Mouse (Mus musculus): ENCODE results near the gene Chn2.
"Not testable (repeated sequence)": the region's sequence is repeated elsewhere in the genome, so short reads cannot be mapped to it uniquely, and the experiment has no call there.

Chn2 gene

GRCm38 (mm10) chr6:54158317-54158716 is 119.0 kb downstream of the Chn2 start:
- DNase-seq (ENCODE audit: low spot score) = no peak

DNA sequence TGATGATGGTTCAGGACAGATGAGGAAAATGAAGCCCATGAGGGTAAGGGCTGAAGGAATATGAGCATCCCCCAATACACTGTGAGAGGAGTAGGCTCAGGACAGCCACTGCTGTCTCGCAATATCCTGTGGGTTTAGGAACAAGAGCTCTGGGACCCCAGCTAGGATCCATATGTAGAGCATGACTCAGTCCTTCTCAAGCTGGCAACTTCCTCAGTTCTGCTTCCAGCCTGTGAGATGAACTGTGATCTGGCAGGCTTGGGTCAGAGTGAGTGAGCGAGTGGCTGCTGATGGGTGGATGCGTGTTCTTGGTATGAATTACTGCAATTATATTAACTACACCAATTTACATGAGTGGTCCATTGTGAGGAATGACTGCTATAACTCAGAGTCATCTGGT is 121.3 kb downstream of the Chn2 start:
- no peak for DNase-seq (ENCODE audit: low spot score)

DNA sequence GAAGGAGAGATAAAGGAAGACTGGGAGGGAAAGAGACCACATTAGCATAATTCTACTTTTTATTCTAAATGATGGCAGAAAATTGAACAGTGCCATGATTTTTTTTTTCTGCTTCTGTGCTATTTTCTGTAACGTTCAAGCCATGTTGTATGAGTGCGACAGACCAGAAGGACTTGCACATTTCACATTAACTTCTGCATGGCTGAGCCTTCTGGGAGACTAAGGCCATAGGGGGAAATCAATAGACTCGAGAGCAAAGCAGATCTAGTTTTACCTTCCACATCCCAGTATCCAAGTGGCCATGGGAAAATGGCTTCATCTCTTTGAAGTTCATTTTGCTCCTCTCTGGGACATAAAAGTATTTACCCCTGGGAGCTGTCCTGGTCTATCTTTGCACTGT is 121.9 kb downstream of the Chn2 start:
- DNase-seq (ENCODE audit: low spot score) = no peak

DNA sequence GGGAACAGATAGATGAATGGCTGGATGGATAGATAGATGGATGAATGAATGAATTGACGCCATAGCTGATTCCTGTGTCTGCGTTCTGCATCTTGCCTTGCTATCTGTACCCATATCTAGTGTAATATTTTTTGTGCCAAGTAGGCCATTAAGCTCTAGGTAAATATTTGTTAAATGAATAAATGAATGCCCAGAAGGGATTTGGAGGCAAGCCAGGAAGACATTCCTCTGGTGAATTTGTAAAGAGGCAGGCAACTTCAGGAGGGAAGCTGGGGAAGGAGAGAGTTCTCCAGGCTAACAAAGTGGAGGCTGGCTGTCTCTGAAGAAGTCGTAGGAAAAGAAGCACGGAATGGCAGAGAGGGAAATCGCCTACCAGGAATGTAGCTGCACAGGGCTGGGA is 123.0 kb downstream of the Chn2 start:
- no peak for DNase-seq (ENCODE audit: low spot score)

DNA sequence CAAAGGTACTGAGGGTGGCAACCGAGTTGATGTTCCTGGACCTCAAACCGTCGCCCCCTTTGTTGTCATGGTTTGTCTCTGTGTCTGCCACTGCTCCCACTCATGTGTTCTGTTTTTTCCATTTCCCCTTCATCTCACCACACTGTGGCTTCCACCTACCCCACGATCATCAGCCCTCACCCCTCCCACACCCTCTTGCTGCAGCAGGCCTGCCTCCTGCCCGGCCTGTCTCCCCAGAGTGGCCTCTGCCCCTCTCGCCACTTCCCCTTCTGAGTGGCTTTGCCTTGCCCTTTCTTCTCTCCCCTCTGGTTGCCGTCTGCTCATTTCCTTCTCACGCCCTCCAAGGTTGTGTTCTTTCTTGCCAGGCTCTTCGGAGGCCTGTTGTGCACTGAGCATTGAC is 123.4 kb downstream of the Chn2 start:
- DNase-seq (ENCODE audit: low spot score) = no peak

DNA sequence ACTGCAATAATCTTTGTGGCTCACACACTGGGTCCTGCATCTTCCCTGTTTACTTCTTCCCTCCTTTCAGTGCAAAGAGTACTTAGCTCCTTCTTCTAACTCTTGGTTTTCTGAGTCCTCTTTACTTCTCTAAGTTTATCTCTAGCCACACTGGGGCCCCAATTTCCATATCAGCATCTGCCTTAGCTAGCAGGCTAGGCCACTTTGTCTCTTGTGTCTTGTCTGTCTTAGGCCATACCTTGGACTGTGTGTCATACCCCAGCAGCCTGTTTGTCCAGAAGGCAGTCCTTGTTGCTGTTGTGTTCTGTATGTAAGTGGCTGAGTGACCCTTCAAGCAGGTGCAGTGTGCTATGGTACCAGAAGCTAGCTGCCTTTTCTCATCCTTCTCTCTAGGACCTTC is 124.3 kb downstream of the Chn2 start:
- no peak for DNase-seq (ENCODE audit: low spot score)

DNA sequence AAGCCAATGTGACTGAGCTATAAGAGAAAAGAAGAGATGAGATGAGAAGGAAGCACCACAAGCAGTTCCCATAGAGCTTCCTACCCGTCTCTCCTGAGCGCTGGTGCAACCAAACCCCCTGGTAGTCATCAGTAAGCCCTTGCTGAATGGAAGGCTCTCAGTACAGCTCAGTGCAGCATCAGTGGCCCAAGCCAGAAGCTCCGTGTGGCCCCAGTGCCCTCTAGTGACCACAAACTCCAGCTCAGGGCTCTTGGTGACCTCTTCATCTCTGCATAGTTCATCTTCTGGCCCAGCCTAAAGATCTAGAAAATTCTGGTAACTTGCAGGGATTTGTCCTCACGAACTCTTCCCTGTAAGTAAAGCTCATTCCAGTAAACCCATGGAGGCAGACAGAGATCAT is 125.4 kb downstream of the Chn2 start:
- no peak for DNase-seq (ENCODE audit: low spot score)

GRCm38 (mm10) chr6:54165246-54165645 is 125.9 kb downstream of the Chn2 start:
- DNase-seq (ENCODE audit: low spot score) = no peak

- no peak for DNase-seq (ENCODE audit: low spot score)
Observed at GRCm38 (mm10) chr6:54165863-54166262, 126.5 kb downstream of the Chn2 start.

DNA sequence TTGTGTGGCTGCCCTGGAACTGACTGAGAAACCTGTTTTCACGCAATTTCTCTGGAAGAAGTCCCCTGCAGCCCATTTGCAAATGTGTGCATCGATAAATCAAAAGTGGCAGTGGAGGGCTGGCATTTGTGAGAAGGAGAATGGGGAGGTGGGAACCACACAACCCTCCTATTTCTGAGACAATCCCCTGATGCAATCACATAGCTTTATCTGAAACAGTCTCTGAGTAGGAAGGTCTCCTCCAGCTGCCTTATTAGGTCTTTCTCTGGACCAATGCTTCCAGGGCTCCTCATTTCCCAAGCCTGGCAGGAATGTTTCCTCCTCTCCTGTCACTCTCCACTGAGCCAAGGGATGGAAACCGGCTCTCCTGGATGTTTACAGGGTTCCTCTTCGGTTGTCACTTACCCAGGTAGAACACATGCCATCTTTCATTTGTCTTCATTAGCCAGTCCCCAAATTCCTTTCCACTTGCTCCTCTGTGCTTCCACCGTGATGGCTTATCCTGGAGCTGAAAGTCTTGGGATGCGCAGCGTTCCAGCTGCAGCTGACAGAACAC is 127.7 kb downstream of the Chn2 start:
- no peak for DNase-seq (ENCODE audit: low spot score)

DNA sequence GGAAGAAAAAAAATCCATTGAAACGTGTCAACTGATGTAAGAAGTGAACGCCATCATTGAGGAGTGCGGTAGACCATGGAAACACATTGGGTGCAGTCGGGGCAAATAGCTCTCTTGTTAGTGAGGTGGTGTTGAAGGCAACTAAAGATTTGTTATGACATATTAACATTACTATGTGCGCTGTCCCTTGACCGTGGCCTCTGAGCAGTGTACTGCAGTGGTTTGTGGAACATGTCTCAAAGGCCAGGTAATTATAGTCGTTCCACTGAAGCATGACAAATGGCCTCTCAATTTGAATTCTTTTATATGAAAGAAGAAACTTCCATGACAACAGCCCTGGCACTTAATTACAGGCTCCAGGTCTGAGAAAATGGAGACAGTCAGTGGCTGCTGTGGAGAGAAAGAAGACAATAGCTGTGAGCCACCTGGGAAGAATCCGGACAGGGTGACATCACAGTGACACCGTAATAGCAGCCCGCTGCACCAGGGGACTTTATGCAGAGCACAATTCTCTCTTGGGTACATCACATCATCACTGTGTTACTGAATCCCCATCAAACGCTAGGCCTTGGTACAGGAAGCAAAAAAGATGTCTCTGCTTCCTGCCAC is 131.0 kb downstream of the Chn2 start:
- DNase-seq (ENCODE audit: low spot score) = no peak

DNA sequence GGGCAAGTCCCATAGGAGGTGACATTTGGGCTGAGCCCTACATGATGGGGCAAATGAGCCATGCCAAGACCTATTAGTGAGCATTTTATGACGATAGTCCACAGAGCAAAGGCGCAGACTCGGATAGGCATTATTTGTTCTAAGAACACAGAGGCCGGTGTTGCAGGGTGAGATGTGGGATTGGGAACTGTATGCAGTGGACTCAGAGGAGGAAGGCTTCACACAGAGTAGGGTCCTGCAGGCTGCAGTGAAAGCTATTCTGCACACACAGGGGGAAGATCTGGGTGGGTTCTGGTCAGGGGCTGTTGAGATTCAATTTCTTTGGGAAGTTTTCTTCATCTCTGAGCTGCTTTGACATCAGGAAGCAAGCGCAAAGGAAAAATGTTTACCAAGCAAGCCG is 132.0 kb downstream of the Chn2 start:
- no peak for DNase-seq (ENCODE audit: low spot score)

DNA sequence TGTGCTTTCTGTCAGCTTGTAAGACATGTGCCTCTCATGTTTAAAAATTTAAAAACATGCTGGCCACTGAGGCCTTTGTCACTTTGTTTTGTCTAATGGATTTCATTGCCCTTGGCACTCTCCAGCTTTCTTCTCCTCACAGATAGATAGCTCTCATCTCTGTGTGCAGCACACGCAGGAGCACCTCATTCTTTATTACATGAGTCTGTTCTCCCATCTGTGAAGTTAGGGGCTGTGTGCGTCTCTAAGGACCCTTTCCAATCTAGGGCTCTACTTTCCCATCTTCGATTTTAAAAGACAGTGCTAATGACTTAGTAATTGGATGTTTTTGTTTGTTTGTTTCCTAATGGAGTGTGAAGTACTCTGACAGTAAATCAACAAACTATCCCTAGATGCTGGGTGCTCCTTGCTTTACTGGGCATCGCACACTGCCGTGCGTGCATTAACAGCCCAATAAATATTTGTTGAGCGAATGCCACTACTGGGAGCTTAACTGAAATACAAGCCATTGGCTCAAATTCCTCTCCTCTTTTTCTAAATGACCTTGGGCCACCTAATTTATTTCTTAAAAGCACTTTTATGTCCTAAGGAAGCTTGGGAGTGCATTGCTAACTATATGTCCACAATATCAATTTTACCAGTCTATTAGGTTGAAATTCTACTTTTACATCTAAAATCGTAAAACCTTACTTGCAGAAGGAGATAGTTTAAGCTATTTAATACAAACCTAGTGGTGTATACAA is 136.3 kb downstream of the Chn2 start:
- DNase-seq (ENCODE audit: low spot score) = no peak

DNA sequence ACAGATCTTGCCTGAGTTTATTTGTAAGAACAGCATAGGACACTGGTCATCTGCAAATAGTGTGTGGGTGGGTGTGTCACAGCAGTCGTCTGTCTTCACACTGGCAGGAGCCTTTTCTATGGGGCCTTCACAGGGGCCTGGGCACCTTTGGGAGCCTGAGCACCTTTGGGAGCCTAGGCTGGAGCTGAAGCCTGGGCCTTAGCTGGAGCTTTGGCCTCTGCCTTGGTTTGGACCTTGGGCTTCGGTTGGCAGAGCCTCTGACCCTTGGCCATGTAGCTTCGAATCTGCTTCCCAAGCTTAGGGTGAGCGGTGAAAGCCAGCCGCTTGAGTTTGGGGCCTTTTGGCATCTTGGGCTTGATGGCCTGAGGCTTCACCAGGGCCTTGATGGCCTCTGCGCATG is 137.7 kb downstream of the Chn2 start:
- not testable (repeated sequence) for DNase-seq (ENCODE audit: low spot score)

DNA sequence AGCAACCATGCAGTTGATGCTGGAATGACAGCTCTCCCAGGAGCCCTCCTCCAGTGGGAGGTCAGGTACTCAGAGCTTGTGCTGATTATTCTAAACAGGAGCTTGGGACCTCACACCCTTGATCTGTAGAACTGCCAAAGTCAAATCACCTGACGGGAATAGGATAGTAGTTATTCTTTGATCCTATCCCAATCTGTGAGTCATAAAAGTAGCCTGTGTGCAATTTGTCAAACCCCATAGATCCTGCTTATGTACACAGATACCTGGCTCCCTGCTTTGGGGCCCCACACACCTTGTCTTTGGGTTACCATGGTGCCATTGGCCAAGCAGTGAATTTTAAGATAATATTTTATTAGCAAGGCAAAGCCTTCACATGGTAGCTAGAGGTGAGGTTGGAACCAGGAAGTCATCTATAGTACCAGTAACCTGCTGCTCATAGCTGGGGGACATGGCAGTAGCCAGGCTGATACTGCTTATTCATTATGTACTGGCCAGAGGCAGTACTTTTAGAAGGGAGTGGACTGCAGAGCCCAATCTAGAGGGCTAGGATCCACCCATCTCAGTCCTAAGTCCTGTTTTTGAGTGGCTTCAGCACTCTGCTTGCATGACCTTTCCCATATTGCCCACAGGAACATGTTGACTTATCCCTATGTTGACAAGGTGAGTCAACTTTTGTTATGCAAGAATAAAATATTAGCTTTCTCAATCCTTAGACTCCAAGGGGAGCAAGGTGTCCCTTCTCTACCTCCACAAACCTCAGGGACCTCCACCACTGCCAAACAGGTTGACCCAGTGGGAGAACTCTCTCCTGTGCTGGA is 139.9 kb downstream of the Chn2 start:
- no peak for DNase-seq (ENCODE audit: low spot score)

DNA sequence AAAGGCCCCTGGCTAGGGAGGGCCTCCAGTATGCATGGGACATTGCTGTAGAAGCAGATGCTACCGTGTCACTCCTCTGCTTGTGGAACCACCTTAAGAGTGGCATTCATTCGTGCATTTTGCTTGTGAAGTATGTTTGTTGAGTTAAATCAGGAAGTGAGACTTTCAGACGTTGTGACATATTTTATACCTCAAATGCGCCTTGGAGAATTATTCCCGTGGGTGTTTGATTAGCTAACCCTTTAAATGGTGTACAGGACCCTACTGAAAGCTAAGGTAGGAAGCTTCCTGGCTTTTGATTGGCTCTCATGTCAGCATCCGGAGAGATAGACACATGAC is 140.5 kb downstream of the Chn2 start:
- no peak for DNase-seq (ENCODE audit: low spot score)

GRCm38 (mm10) chr6:54183825-54184578 is 144.6 kb downstream of the Chn2 start:
- no peak for DNase-seq (ENCODE audit: low spot score)

DNA sequence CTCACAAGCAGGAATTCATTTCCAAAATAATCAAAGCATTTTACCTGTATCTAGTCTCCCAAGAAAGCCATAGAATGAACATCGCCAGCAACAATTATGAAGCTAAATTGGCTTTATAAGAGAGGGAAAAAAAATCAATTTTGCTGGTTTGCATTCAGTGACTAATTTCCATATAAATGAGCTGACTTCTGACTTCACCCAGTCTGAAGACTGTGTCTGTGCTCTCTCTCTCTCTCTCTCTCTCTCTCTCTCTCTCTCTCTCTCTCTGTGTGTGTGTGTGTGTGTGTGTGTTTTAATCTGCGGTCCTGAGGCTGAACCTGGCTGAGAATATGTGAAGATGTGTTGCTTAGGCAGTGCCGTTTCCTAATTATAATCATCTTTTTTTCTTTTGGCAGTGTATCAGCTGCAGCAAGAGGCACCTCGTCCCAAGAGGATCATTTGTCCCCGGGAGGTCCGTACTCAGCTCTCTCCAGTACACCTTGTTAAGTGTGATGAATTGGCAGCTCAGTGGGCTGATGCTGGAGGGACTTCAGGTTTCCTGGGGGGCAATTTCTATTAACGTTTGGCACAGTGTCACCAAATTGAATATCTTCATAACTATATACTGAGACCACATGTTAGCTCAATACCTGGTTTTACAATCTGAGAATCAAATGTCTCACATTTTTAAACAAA is 154.4 kb downstream of the Chn2 start:
- DNase-seq (ENCODE audit: low spot score) = no peak

- DNase-seq (ENCODE audit: low spot score) = no peak
Observed at GRCm38 (mm10) chr6:54197821-54198412, 158.6 kb downstream of the Chn2 start.

DNA sequence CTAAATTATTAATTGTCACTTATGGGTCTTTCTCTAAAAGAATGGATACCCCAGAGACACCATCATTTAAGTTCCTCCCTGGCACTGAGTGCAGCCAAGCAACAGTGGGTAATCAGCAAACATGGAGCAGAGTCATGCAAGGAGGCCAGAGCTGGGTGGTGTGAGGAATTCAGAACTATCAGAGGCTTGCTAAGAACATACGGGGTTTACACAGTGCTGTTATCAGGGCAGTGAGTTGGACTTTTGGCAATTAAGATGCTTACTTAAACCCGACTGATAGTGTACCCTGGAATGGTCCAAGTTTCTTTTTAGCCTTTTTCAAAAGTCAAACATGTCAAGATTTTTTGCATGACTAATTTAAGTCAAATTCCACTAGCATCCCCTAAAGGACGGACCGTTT is 160.2 kb downstream of the Chn2 start:
- no peak for DNase-seq (ENCODE audit: low spot score)

DNA sequence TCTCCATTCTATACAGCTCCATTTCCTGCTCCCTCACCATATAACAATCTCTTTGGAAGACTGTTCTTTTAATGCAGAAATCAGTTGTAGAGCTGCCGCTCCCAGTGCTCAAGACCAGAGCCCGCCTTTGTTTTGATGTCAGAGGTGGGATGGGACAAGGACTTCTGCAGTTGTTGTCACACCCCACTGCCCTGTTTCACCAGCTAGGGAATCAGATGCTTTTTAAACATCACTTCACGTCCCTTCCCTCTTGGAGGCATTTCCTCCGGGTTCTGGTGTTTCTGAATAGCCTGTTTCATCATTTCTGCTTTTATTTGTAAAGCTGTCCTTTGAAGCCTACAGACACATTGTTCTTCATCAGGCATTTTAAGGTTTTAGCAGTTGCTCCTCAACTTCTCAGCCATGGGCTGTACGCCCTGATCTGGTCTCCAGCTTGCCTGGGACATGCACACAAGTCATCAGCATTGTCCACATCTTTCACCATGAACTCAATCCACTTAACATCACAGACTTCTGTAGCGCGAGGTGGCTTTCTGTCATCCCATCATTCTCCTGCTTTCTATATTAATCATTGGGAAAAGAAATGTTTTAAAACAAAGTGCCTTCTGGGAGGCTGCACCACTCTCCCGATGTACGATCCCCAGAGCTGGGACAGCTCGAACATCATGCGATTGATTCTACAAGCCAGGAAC is 160.8 kb downstream of the Chn2 start:
- DNase-seq (ENCODE audit: low spot score) = no peak
